Mouse (Mus musculus) T-helper 2 cell (primary cell): ENCODE measurements around the gene Filip1.

Source experiments
- in situ Hi-C: fragments of 300-600 bp; cut with MboI, MseI; formaldehyde crosslinking; loops from one replicate; pipeline ENCODE4 v1.15.1; 2025; ENCODE audit warnings: high pct_unique_total_duplicates

The Filip1 gene

DNA sequence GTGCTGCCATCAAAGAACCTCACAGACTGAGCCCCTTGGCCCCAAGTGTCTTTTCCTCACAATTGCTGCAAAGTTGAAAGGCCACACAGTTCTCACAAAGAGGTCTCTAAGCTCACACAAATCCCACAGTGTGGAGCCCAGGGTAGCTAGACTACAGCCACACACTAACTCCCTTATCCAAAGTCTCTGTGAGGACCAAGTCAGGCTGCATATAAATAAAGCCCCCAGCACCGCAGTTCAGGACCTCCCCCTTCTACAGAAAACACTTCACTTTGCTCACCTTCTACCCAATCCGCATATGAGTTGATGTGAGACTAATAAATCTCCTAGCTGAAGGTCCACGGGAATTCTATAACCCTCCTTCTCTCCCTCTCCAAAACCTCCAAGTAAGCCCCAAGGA is 228.2 kb downstream of the Filip1 start:
- in situ Hi-C loops: no loop called here

DNA sequence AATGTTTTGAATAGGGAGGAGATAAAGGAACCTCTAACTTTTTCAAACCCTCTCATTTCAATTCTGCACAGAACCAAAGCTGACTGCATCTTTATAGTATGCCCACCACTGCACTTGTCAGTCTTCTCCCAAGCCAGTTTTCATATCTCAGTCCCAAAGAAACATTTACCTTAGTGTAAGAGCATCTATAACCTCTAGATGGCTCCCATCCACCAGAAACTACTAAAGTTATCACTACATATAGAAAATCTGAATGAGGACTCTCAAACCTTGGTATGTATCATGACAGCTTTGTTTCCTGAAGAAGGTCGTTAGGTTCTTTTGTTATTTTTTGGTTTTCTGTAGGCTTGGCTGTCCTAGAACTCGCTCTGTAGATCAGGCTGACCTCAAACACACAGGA is 233.3 kb downstream of the Filip1 start:
- in situ Hi-C loops: no loop called here

DNA sequence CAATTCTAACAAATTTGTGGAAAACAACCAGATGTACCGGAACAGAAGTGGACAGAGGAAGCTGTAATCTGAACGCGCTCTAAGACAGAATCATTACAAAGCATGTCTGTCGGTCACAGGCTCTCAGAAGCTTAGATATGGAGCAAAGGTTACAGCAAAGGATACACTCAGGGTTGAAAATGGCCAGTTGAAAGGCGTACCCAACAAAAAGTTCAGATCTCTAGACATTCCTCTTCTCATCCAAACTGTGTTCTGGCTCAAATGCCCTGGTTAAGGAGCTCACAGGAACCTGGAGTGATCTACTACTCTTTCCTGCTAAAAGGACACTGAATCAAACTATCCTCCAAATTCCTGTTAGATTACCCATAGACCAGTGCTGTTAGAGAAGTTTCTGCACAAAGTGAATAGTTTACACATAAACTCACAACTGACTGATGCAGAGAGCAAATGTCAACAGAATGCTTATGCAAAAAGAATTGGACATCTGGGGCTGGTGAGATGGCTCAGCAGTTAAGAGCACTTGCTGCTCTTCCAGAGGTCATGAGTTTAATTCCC is 245.6 kb downstream of the Filip1 start:
- in situ Hi-C loops: no loop called here

DNA sequence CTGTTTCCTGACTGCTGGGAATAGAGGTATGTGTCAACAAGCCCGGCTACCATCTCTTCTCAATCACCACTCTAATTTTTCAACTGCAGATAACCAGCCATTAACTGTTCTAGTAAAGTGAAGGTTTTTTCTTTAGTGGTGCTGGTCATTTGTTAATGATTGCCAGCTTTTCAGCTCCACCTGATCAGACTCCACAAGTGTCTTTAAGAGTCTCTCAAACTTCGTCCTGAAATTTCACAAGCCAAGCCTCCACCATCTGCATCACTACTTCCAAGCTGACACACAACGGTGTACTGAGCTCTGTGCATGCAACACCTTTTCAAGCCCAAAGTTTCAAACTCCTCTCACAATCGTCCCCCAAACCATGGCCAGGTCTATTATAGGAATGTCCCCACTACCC is 247.3 kb downstream of the Filip1 start:
- in situ Hi-C loops: no loop called here
